Mouse (Mus musculus) brain, embryonic 18.5 days (tissue): ENCODE data around the gene Rab23.

ENCODE experiments used
- DNase-seq: peaks from one replicate; pipeline ENCODE4 v3.0.0-alpha.2; 2012; ENCODE audit warnings: low read depth, low spot score

Gene Rab23

DNA sequence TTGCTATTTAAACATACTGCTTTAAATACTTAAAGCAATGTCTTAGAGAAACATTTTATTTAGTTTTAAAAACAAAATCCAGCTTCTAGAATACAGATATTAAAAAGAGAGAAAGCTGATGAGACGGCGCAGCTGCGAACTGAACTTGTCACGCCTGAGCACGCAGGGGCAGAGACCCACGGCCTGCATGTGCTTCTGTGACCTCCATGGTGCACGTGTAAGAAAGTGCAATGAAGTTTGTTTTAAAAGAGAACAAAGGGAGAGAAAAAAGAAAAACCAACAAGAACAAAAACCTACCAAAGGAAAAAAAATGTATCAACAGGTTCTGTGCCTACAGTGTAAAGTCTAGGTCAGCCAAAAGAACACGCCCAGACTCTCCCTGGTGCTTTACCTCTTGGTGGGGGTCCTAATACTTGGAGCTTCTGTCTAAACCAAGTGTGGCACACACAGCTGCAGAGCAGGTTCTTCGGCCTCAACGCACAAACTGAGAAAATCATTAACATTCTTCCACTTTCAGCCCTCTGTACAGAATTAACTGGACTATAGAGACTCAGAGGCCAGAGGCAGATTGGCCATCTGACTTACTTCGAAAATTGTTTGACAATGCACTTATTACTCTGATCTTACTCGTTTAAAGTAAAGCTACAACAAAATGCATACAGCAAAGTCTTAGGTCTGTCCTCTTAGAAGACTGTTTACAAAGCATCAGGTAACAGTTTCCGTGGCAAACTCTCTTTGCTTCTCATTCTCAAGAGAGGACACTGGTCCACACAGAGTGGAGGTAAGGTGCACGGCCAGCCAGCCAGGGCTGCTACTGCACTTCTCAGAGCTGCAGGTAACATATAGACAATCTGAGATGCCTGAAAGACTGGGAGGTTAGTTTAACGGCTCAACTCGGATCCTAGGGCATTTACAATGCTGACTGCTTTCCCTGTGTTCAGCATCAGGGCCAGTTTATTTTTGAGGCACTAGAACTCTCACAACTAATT is 47.1 kb downstream of the Rab23 start:
- DNase-seq: no peak

DNA sequence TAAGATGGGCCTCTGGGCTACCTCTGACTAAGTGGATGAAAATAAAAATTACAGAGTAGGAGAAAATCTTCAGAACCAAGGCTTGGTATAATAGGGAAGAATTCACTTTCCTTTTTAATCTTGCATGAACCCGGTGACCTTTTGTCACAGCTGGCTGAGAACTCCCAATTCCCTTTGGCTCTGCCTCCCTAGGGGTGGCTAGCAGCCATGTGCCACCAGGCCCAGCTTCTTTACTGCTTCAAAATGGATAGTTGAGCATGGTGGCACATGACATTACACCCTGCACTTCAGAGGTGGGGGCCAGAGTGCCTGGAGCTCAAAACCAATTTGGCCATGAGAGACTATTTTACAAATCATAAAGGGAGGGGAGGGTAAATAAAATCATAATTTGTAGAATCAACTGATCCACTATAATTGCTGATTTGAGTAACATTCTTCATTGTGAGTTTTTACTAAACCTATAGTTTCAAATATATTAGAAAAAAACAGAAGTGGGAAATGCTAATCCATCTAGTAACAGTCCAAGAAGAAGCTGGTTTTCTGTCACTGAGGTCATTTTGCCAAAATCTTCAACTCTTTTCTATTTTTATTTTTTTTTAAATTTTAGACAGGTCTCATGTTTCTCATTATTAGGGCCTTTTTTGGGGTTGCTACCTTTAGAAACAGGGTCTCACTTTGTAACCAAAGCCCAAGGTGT is 48.6 kb downstream of the Rab23 start:
- no peak for DNase-seq

DNA sequence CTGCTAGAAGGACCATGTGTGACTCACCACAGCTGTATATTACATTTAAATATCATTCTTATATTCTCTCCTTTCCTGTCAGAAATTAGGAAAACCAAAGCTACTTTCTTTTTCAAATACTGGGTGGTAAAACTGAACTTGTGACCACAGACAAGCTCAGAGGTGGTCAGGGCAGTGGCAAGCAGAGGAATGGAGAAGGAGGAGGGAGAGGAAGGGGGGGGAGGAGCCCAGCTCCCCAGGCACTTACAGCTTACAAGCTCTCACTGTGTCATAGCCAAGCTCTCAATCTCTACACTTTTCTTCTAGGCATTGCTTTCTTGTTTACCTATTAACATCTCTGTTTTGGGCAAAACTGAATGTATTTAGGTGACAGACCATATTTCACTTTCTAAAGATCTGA is 49.1 kb downstream of the Rab23 start:
- DNase-seq: no peak

DNA sequence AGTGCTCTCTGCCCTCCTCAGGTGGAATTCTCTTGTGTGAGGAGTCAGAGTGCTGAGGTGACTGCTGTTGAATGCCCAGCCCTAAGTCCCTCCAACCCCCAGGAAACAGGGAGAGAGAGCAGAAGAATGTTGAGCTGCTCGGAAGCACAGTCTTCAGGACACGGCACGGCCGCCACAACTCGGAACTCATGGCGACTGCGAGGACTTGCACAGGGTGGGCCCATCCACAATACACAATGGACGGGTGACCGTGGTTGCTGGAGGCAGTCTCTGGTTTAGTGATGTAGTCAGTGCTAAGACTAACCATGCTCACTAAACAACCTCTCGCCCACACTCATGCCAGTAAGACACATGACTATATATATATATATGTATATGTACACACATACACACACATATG is 51.9 kb downstream of the Rab23 start:
- no peak for DNase-seq

DNA sequence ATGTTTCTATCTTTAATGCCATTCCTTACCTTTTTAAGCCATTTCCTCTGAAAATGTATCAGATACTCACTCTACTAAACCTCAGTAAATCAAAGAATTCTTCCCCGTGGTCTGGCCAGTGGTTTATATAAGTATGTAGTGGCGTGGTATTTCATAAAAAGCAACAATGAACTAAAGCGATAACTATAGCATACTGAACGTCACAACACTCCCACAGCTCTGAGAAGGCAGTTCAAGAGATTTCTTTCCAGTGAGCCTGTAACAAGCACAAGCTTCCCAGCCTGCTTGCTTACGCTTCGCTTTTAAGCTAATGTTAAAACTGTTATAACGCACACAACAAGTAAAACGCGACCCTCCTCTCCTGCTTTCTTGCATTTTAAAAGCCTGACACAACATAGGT is 52.4 kb downstream of the Rab23 start:
- no peak for DNase-seq

DNA sequence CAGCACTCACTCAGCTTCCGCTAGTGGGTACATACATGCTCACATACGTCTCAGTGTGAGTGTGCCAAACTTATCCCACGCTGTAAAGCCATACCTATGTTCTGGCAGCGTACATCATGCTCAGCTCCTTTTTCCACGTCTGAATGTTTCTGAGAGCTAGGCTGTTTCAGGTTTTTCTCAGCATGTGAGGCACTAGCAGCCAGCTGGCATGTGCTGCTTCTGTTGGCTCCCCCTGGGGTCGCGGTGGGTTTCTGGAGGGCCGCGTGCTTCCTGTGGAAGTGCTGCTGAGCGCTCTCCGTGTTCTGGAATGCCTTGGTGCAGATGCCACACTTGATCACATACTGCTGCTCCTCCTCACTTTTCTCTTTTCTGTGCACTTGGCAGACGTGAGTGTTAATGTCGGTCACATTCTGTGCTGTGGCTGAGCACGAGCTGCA is 56.5 kb downstream of the Rab23 start:
- DNase-seq: no peak

DNA sequence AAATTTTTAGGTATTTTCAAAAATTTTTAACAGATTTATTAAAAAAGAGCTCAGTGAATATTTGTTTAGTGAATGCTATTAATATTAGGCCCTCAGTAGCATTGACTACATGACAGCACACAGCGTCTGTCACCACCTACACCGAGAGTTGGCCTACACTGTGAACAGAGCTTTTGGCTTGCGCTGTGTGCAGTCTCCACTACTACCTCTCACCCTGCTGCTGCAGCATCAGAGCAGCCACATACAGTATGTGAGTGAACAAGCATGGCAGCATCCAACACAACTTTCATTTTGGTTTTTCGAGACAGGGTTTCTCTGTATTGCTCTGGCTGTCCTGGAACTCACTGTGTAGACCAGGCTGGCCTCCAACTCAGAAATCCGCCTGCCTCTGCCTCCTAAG is 64.9 kb downstream of the Rab23 start:
- DNase-seq: no peak

DNA sequence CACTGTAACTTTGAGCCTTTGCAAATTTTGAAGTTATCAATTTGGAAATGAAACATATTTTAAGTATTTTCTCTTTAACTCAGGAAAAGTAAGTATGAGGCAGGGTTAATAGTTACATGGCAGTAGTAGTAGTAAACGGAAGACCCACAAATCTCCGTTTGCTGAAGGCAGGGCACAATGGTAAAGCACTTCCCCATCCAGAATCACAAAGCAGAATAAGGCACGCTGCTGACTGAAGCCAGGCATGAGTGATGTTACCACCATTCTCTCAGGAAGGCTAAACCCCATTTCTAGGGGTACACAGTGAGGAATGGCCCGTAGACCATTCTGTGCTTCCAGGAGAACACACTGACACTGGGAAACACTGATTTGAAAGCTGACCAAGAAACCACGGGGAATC is 68.4 kb downstream of the Rab23 start:
- DNase-seq: no peak

DNA sequence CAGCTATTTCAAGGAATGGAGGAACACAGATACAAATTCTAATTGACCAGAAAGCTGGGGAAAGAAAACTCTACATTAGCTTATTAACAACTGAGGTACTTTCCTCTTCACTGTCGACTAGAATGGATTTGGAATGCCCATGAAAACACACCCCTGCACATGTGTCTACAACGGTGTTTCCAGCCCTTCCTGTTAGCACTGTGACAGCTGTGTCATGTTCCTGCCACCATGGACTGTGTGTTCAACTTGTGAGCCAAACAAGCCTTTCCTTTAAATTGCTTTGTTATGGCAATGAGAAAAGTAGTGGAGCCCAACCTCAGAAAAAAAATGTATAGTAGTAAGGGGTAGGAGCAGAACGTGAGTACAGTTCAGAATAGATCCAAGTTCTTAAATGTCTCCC is 68.8 kb downstream of the Rab23 start:
- DNase-seq: no peak
